Mouse (Mus musculus) hindbrain, embryonic 14.5 days (tissue): Measurements from ENCODE around the gene Ebf1. TPM values are rescaled to one million over a fixed set of nuclear protein-coding genes. Genes with fewer than 3 reads are reported as not detected.

Experiments
- ATAC-seq: fragments of 200-750 bp; cut with Nextera tagmentation; 2 replicates; pipeline ENCODE4 v1.8.0; 2017; ENCODE audit warnings: moderate number of reproducible peaks, mild to moderate bottlenecking, moderate TSS enrichment, moderate library complexity; ENCODE audit not compliant: low FRiP score
- DNase-seq: peaks from one replicate; pipeline ENCODE4 v3.0.0-alpha.2; 2015; ENCODE audit warnings: low spot score
- H3K27ac ChIP-seq: fragments of 300-500 bp; sonication (generic); 2 replicates; pipeline ENCODE4 v1.5.1; 2014; ENCODE audit warnings: mild to moderate bottlenecking, moderate library complexity
- H3K27me3 ChIP-seq: fragments of 300-500 bp; sonication (generic); 2 replicates; pipeline ENCODE4 v1.6.1; 2014; ENCODE audit warnings: mild to moderate bottlenecking, low read length, mixed read lengths; ENCODE audit not compliant: control insufficient read depth, insufficient read depth
- H3K36me3 ChIP-seq: fragments of 300-500 bp; sonication (generic); replicated peaks from 2 replicates; pipeline ENCODE4 v1.6.1; 2014; ENCODE audit not compliant: control insufficient read depth, insufficient read depth
- H3K4me1 ChIP-seq: fragments of 300-500 bp; sonication (generic); replicated peaks from 2 replicates; pipeline ENCODE4 v1.6.1; 2014; ENCODE audit warnings: antibody characterized with exemption, low read length, mixed read lengths; ENCODE audit not compliant: control insufficient read depth, insufficient read depth
- H3K4me2 ChIP-seq: fragments of 300-500 bp; sonication (generic); replicated peaks from 2 replicates; pipeline ENCODE4 v1.6.1; 2014; ENCODE audit warnings: mild to moderate bottlenecking, moderate library complexity
- H3K4me3 ChIP-seq: fragments of 300-500 bp; sonication (generic); replicated peaks from 2 replicates; pipeline ENCODE4 v1.5.1; 2014; ENCODE audit warnings: mild to moderate bottlenecking, low read length
- H3K9ac ChIP-seq: fragments of 300-500 bp; sonication (generic); 2 replicates; pipeline ENCODE4 v1.6.1; 2014
- H3K9me3 ChIP-seq: fragments of 300-500 bp; sonication (generic); 2 replicates; pipeline ENCODE4 v1.6.1; 2016; ENCODE audit warnings: low read length; ENCODE audit not compliant: control insufficient read depth
- WGBS: fragments of 180-500 bp; shearing (Covaris S2); extraction: QIAGEN DNeasy Blood & Tissue Kit; methylation state at CpG from one replicate; pipeline ENCODE4 v1.1.7; 2014; 5-methylcytosine and 5-hydroxymethylcytosine counted together
- polyA plus RNA-seq: library from polyadenylated mRNA; unstranded; fragments of >200 nt; fragmentation: Nextera tagmentation; extraction: Ambion mirVana; gene quantifications from 2 replicates; pipeline ENCODE4 v1.2.1, GENCODE M21; 2014

Ebf1 gene
- polyA plus RNA-seq, 1 experiment from 2014 or later: 123 TPM

DNA sequence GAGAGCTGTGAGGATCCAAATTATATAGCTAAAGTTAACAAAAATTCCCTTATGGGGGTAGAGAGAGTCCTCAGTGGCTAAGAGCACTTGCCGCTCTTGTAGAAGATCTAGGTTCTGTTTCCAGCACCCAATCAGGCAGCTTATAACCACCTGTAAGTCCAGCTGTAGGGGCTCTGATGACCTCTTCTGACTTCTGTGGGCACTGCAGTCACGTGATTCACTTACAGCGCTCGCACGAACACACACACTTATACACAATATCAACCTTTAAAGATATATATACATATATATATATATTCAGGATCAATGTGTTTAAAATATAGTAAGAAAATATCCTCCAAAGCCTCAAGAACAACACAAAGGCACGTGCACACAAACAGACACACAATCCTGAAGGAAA, 24.1 kb upstream of the Ebf1 start:
- DNase-seq (no peak), ATAC-seq (no peak)
- Histone ChIP-seq H3K4me2 (no peak overlapping the region), H3K9ac (no peak overlapping the region), H3K36me3 (no peaks in the 10 kb centered on the region), H3K4me3 (no peak overlapping the region), H3K9me3 (no peaks in the 10 kb centered on the region), H3K4me1 (no peaks in the 10 kb centered on the region), H3K27me3 (no peaks in the 10 kb centered on the region), H3K27ac (no peak overlapping the region)
- WGBS: 93% methylated on average over 6 of the region's 6 CpGs

DNA sequence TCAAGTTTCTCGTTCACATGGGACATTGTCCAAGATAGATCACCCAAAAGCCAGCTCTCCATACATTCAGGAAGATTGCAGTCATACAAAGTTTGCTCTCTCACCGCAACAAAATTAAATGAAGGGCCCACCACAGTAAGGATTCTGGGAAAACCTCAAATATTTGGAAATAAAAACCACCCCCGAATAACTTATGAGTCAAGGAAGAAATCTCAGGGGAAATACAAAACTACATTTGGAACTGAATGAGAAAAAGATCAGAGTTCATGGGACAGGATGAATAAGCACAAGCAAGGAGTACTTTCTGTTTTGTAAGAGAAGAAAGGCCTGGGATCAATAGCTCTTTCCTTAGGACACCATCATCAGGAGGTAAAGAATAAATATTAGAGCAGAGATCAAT, 22.3 kb upstream of the Ebf1 start:
- no peak overlapping the region for H3K9ac ChIP-seq
- no peak for DNase-seq
- H3K4me1 ChIP-seq: no peaks in the 10 kb centered on the region
- H3K27me3 ChIP-seq: no peaks in the 10 kb centered on the region
- no peak for ATAC-seq
- H3K36me3 ChIP-seq: no peaks in the 10 kb centered on the region
- H3K4me2 ChIP-seq: no peak overlapping the region
- no peak overlapping the region for H3K27ac ChIP-seq
- no peak overlapping the region for H3K4me3 ChIP-seq
- WGBS: 90% methylated on average over 3 of the region's 3 CpGs
- H3K9me3 ChIP-seq: no peaks in the 10 kb centered on the region

DNA sequence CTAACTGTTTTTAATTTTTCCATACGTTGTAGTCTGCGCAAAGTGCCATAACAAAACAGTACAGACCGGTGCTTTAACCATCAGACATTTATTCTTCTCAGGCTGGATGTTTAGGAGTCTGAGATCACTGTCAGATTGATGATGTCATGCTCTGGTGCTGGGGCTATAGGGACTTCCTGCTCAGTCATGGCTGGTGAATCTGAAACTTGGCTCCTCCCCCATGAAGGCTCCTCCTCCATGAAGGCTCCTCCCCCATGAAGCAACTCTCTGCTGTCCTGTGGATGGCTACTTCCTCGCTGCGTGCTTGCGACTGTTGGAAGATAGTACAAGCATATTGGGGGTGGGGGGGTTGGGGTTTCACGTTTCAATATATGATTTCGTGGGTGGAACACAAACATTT, 10.2 kb upstream of the Ebf1 start:
- no peaks in the 10 kb centered on the region for H3K9me3 ChIP-seq
- DNase-seq (no peak), ATAC-seq (no peak)
- peaks cover 5% of the 10 kb centered on the region; the same call in 1 of the 2 replicates for H3K27me3 ChIP-seq
- H3K9ac ChIP-seq: no peak overlapping the region
- no peak overlapping the region for H3K27ac ChIP-seq
- H3K36me3 ChIP-seq: no peaks in the 10 kb centered on the region
- no peak overlapping the region for H3K4me2 ChIP-seq
- H3K4me1 ChIP-seq: peaks cover 4% of the 10 kb centered on the region; the same call in 1 of the 2 replicates
- WGBS: 87% methylated on average over 8 of the region's 8 CpGs
- H3K4me3 ChIP-seq: no peak overlapping the region

DNA sequence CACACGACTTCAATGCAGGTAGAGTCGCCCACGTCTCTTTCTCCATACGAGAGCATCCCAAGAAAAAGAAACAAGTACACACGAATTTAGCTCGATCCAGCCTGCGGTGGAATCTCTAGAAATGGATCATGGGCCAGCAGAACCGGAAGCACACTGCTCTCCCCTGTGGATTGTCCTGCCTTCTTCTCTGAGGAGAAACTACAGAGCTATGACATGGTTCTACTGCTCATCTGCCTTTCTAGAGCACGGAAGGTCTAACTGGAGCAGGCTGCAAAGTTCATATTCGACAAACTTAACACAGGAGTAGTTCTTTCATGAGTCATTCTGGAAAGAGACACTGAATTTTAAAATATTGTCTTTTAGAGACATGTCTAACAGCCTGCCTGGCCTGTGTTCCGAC, 8.5 kb upstream of the Ebf1 start:
- Histone ChIP-seq H3K4me3 (no peak overlapping the region), H3K9ac (no peak overlapping the region), H3K27me3 (peaks cover 6% of the 10 kb centered on the region; the same call in 1 of the 2 replicates), H3K36me3 (no peaks in the 10 kb centered on the region), H3K4me1 (peaks cover 21% of the 10 kb centered on the region), H3K4me2 (no peak overlapping the region), H3K27ac (no peak overlapping the region), H3K9me3 (no peaks in the 10 kb centered on the region)
- ATAC-seq: no peak
- 85% methylated on average over 11 of the region's 11 CpGs for whole genome bisulfite sequencing
- no peak for DNase-seq

DNA sequence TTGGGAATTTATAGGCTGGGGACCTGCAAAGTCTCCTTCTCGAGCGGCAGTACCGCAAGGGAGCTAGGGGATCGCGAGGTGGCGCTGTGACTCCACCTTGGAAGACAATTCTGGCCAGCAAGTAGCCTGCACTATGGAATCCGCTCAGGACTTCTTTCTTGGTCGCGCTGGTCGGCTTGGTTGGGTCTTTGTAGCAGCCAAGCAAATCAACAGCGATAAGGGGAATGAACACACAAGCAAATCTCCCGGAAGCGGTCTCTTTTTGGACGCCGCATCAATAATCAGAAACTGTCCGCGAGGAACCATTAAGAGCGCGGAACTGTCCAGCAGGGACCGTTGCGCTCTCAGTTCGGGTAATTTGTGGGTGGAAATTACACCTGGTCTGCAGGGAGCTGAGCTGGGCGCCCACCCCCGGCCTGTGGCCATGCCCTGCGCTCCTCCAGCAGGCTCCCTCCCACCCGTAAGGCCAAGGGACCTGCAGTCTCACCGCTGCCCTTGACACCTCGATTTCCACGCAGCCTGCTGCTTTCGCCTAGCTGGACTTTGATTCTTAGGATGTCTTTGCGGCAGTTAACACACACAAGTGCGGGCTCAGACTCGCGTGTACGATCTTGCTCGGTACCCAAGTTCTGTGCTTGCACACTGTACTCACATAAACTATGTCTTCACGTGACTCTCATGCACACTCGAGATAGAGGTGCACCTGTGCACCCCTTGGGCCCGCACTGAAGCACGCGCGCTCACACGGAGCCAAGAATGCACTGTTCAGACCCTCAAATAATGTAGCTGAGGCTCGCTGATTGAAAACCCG, 5.9 kb upstream of the Ebf1 start:
- H3K4me3 ChIP-seq: peak overlapping the region; percentile 38
- ATAC-seq: peak; percentile 85

DNA sequence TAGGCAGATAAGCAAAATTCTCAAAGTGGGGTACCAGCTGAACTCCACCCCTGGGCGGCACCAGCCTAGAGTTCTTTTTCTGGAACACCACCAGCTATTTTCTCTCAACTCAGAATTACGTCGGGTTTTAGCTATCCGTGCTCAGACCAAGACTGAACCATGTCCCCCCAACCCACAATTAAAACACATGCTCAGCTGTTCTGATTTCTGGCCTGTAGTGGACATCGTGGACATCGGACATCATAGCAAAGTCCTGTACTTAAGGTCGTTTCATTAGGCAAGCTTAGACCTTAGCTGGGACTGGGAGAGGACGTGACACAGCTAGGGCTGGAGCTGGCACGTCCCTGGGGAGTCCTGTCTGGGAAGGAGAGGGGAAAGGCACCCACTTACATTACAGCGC, 5.0 kb upstream of the Ebf1 start:
- Histone ChIP-seq H3K36me3 (no peaks in the 10 kb centered on the region), H3K9me3 (no peaks in the 10 kb centered on the region), H3K4me3 (peak overlapping the region; percentile 38; the same call in 1 of the 2 replicates), H3K27ac (no peak overlapping the region), H3K27me3 (peaks cover 14% of the 10 kb centered on the region; the same call in 1 of the 2 replicates), H3K4me2 (peak overlapping the region; percentile 92), H3K9ac (0 out of 2 replicates have a peak overlapping the region, but pooled peaks have one; percentile 65), H3K4me1 (peaks cover 28% of the 10 kb centered on the region)
- DNase-seq (no peak), ATAC-seq (no peak)
- 7% methylated on average over 10 of the region's 10 CpGs for WGBS

More for the DNA sequence above, 5.9 kb upstream of the Ebf1 start:
- no peaks in the 10 kb centered on the region for H3K36me3 ChIP-seq
- peak overlapping the region; percentile 65 for H3K9ac ChIP-seq
- peak; percentile 96 for DNase-seq
- H3K27me3 ChIP-seq: peaks cover 13% of the 10 kb centered on the region; the same call in 1 of the 2 replicates
- peak overlapping the region; percentile 71 for H3K27ac ChIP-seq
- H3K4me1 ChIP-seq: peaks cover 23% of the 10 kb centered on the region
- no peaks in the 10 kb centered on the region for H3K9me3 ChIP-seq
- peak overlapping the region; percentile 92 for H3K4me2 ChIP-seq
- WGBS: under 1% methylated on average over 45 of the region's 45 CpGs

DNA sequence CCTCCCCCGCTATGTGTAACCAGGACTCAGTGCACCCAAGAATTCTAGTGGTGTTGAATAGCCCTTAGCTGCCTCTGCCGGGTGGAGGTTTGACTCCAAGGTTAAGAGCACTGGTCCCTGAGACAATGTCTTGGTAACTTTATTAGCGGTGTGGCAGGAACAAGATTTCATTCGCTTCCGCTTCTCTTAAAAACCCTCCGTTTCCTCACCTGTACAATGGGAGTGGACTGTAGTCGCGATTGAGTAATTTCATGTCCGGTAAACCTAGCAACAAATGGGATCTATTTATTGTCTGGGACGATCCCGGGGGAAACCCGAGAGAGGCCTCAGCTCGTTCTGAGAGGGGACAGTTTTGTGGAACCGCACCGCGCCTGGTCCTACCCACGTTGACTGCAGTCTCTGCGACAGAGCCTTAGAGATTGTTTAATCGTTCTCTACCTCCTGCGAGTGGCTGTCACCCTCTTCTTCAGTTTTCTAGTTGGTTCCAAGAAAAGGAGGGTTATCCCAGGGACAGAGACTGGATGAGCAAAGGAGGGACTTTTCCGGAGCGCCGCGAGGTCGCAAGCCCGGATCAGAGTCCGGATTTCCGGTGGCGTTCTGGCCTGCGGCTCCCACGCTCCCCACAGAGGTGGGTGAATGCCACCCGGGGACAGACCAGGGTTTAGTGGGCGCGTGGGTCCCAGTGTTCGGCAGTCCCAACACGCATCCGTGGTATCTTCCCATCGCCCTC, 4.3 kb upstream of the Ebf1 start:
- Histone ChIP-seq H3K36me3 (no peaks in the 10 kb centered on the region), H3K9ac (peak overlapping the region; percentile 65), H3K9me3 (no peaks in the 10 kb centered on the region), H3K4me2 (peak overlapping the region; percentile 92), H3K4me3 (peak overlapping the region; percentile 30), H3K27ac (no peak overlapping the region), H3K27me3 (peaks cover 14% of the 10 kb centered on the region; the same call in 1 of the 2 replicates), H3K4me1 (peaks cover 28% of the 10 kb centered on the region)
- 3% methylated on average over 38 of the region's 38 CpGs for WGBS
- DNase-seq (no peak), ATAC-seq (no peak)

DNA sequence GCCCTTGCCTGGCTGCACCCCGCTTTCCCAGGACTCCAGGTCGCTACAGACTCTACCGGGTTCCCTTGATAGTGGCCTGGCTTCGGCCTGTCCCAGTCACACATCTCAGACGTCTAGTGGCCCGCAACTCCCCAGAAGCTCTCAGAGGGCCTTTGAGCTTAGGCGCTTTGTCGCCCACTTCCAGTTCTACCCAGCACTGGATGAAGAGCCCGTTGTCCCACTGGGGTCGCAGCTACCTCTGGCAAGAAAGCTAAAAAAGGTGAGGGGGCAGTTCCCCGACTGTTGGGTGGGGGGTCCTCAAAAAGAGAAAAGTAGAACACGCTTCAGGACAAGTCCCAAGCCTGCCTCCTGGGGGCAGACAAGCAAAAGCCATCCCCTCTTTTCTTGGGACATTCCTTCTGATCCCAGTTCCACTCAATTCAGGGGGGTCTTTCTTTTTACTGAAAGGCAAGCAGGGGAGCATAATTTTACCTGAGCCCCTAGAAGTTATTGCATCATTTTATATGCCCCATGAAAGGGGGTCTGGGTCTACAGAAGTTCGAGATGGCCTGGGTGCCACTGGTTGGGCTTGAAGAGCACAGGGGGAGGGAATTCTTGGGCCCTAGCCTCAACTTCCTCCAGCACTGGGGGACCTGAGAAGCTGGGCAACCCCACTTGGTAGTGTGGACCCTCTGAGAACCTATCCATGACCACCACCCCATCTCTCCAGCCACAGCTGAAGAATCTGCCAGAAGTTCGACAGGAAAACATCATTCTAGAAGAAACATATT, 3.5 kb upstream of the Ebf1 start:
- WGBS: 10% methylated on average over 14 of the region's 14 CpGs
- peaks cover 14% of the 10 kb centered on the region; the same call in 1 of the 2 replicates for H3K27me3 ChIP-seq
- no peaks in the 10 kb centered on the region for H3K36me3 ChIP-seq
- H3K27ac ChIP-seq: no peak overlapping the region
- DNase-seq (no peak), ATAC-seq (no peak)
- H3K9ac ChIP-seq: peak overlapping the region; percentile 59
- H3K4me3 ChIP-seq: peak overlapping the region; percentile 30
- peaks cover 28% of the 10 kb centered on the region for H3K4me1 ChIP-seq
- H3K4me2 ChIP-seq: peak overlapping the region; percentile 92
- H3K9me3 ChIP-seq: no peaks in the 10 kb centered on the region
